Mouse (Mus musculus) cerebellum, adult 2 months (tissue): ENCODE data around the gene Ap2b1.

Experiments
- CTCF ChIP-seq: fragments of 200-500 bp; IDR thresholded peaks from 2 replicates; pipeline ENCODE4 v1.5.1; 2011; ENCODE audit warnings: low read depth, mild to moderate bottlenecking, control low read depth, low read length, moderate library complexity, borderline replicate concordance; ENCODE audit not compliant: insufficient read depth
- POLR2A ChIP-seq: fragments of 200-500 bp; IDR thresholded peaks from 2 replicates; pipeline ENCODE4 v1.6.1; 2011; ENCODE audit warnings: low read length, control low read depth, borderline replicate concordance; ENCODE audit not compliant: insufficient read depth

DNA sequence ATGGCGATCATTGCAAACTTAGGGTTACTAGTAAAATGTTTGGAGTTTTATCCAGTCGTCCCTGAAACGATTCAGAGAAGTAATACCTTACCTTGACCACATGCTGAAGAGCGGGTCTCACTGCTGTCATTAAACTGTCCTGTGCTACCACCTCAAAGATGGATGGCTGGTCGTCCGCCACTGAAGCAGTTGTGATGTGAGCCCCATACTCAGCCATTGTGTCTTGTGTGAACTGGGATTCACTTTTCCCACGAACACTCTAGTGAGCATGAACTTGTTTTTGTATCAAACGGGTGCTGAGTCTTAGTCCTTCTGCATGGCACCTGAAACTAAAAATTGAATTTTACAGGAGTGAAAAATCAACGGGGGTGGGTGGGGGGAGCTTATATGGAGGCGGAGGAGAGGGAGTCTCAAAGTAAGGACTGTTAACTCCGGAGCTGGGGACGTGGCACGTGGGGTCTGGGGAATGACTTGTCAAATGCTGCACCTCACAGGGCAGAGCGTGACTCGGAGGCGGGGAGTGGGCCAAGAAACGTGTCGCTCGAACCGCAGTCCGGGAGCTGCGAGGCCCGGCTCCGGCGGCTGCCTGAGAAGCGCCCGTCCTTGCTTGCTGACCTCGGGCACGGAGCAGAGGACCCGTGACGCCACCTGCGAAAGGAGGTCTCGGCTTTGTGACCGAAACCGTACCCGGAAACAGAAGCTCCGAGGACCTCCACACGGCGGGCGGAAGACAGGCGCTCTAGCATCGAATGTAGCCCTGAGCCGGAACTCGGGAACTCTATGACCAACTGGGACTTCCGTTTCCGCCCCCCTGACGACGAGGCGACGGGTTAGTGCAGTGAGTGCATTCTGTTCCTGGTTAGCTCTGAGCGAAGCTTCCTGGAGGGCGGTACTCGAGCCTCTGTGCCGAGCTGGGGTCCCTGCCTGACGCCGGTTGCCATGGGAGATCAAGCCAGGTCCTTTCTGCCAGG lies at the start of gene Ap2b1:
- no peak for TF ChIP-seq CTCF
- peak; percentile 83; the same call in 1 of the 2 replicates for TF ChIP-seq POLR2A
